Mouse (Mus musculus) E14TG2a.4 (cell line): ENCODE data around the gene Ptbp2.

Experiments
- CTCF ChIP-seq: conservative IDR thresholded peaks from 2 replicates; pipeline ENCODE4 v1.5.1; 2014; ENCODE audit warnings: low read length
- NANOG ChIP-seq: IDR thresholded peaks from 2 replicates; pipeline ENCODE4 v1.6.1; 2014; ENCODE audit warnings: borderline replicate concordance, low read length, mixed read lengths
- POU5F1 ChIP-seq: IDR thresholded peaks from 2 replicates; pipeline ENCODE4 v1.6.1; 2014; ENCODE audit warnings: low read length, borderline replicate concordance

DNA sequence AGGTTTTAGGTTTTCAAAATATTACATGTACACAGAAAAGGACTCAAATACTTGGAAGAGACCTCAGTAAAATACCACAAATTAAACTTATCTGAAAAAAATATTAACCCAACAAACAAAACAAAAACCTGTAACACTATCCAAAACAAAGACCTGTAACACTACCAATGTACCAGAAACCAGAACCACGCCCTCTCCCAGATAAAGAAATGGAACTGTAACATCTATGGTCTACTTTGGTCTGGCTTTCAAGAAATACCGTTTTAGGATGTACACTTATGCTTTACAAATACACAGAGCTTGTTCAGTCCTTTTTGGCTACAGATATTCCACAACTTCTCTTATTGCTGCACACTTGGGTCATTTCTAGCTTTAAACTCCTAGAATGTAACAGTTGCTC is 35.1 kb downstream of the Ptbp2 start:
- no peak for TF ChIP-seq CTCF
- no peak for TF ChIP-seq POU5F1
- no peak for TF ChIP-seq NANOG
